Mouse (Mus musculus): ENCODE data around the gene Foxi3. TPM values are rescaled to one million over a fixed set of nuclear protein-coding genes. Genes with fewer than 3 reads are reported as not detected.

The Foxi3 gene
- total RNA-seq (2023), result not detected

GRCm38 (mm10) chr6:70956285-70956912, at the start of gene Foxi3:
TSS of gene Foxi3 (plus strand) at chr6:70956531.

GRCm38 (mm10) chr6:70918827-70919226, 37.5 kb upstream of the Foxi3 start, which contains the start of gene Tex37:
TSS of gene Tex37 (minus strand) at chr6:70918927.

Other genes with a start within 250 kb of the Foxi3 start
- gene Rpia, start 164.3 kb upstream of the Foxi3 start, total RNA-seq (2023), result 10 to 100 TPM; 51.9 to 54.6 TPM
- 10 to 100 TPM; 56.7 to 62.2 TPM for gene Eif2ak3, start 112.0 kb upstream of the Foxi3 start, total RNA-seq (2023)
- not detected for gene Tex37, start 37.6 kb upstream of the Foxi3 start, total RNA-seq (2023)
- gene Thnsl2, start 187.9 kb downstream of the Foxi3 start, total RNA-seq (2023), result not detected
- not detected for gene Fabp1, start 243.3 kb downstream of the Foxi3 start, total RNA-seq (2023)

Measured in neutrophil, adult 83 days (primary cell).